Mouse (Mus musculus) ES-E14 (cell line): Measurements from ENCODE around the gene Satb1. TPM values are rescaled to one million over a fixed set of nuclear protein-coding genes. Genes with fewer than 3 reads are reported as not detected.

Experiments
- DNase-seq: peaks from one replicate; pipeline ENCODE4 v3.0.0-alpha.2; 2013; ENCODE audit warnings: low read depth, low spot score
- H3K27ac ChIP-seq: 2 replicates; pipeline ENCODE4 v1.5.1; 2012; ENCODE audit warnings: low read depth, mild to moderate bottlenecking, low read length, moderate library complexity, mixed read lengths; ENCODE audit not compliant: poor library complexity, insufficient read depth, severe bottlenecking
- H3K36me3 ChIP-seq: 2 replicates; pipeline ENCODE4 v1.6.1; 2012; ENCODE audit warnings: mild to moderate bottlenecking, low read length, moderate library complexity, mixed read lengths; ENCODE audit not compliant: control insufficient read depth, poor library complexity, insufficient read depth, severe bottlenecking
- H3K4me1 ChIP-seq, 2 experiments: fragments of 150-350 bp in 1 of 2; sonication (generic) in 1 of 2; 2 replicates each; pipeline ENCODE4 v1.6.1; 2012; ENCODE audit warnings: low read length in 2 of 2, mild to moderate bottlenecking in 1 of 2, mixed read lengths in 1 of 2; ENCODE audit not compliant: control insufficient read depth in 2 of 2, insufficient read depth in 2 of 2, poor library complexity in 1 of 2
- H3K4me3 ChIP-seq, 2 experiments: fragments of 150-350 bp in 1 of 2; sonication (generic) in 1 of 2; 2 replicates each; pipeline ENCODE4 v1.5.1; 2012; ENCODE audit warnings: low read length in 2 of 2, low read depth in 1 of 2, mild to moderate bottlenecking in 1 of 2, mixed read lengths in 1 of 2; ENCODE audit not compliant: insufficient read depth in 1 of 2, poor library complexity in 1 of 2, severe bottlenecking in 1 of 2
- H3K9ac ChIP-seq: 2 replicates; pipeline ENCODE4 v1.6.1; 2012; ENCODE audit warnings: low read depth, mild to moderate bottlenecking, low read length, mixed read lengths; ENCODE audit not compliant: poor library complexity, insufficient read depth, severe bottlenecking
- H3K9me3 ChIP-seq: fragments of 150-350 bp; sonication (generic); 2 replicates; pipeline ENCODE4 v1.6.1; 2012; ENCODE audit warnings: low read depth, mild to moderate bottlenecking, low read length; ENCODE audit not compliant: control insufficient read depth, insufficient read depth
- CHD2 ChIP-seq: IDR thresholded peaks from 2 replicates; pipeline ENCODE4 v1.6.1; 2014; ENCODE audit warnings: mild to moderate bottlenecking, low read depth, low read length, inconsistent platforms
- HCFC1 ChIP-seq: IDR thresholded peaks from 2 replicates; pipeline ENCODE4 v1.6.1; 2012; ENCODE audit warnings: low read length, inconsistent platforms, borderline replicate concordance; ENCODE audit not compliant: insufficient read depth
- MAFK ChIP-seq: IDR thresholded peaks from 2 replicates; pipeline ENCODE4 v1.6.1; 2014; ENCODE audit warnings: mild to moderate bottlenecking, low read depth, low read length, inconsistent platforms; ENCODE audit not compliant: insufficient read depth
- ZC3H11A ChIP-seq: IDR thresholded peaks from 2 replicates; pipeline ENCODE4 v1.6.1; 2012; ENCODE audit warnings: low read depth, mild to moderate bottlenecking, inconsistent platforms, low read length, borderline replicate concordance
- ZNF384 ChIP-seq: IDR thresholded peaks from 2 replicates; pipeline ENCODE4 v1.6.1; 2012; ENCODE audit warnings: low read depth, low read length, inconsistent platforms
- in situ Hi-C, 2 experiments: fragments of 600-800 bp; cut with MboI; formaldehyde crosslinking; loops; one replicate each; pipeline ENCODE4 v1.15.1; 2025; ENCODE audit warnings: low sequenced_read_pairs in 2 of 2, inconsistent platforms in 1 of 2; ENCODE audit not compliant: unreplicated experiment in 2 of 2
- total RNA-seq: library from RNA; depleted of rRNA; stranded (reverse); fragments of 300-350 nt; gene quantifications from 2 replicates; pipeline ENCODE4 v1.2.3, GENCODE M21; 2012

The Satb1 gene
- total RNA-seq, 1 experiment, result 4.1 TPM

DNA sequence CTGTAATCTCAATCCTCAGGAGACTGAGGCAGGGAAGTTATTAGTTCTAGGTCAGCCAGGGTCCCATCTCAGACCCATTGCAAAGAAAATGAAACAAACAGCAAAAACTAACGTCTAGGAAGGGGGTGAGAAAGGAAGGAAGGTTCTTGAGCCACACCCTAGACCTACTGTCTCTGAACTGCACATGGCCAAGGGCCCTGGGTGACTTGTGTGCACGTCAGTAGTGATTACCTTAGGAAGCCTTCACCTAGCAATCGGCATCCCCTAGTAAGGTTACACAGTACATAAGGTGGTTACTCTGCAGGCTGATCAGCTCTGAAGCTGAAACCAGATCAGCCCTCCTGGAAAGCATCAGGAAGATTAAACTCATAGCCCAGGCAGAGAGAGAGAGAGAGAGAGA lies 22.2 kb upstream of the Satb1 start:
- no peak for DNase-seq
- no peak for TF ChIP-seq ZC3H11A
- no peak for TF ChIP-seq ZNF384
- TF ChIP-seq HCFC1, result no peak
- TF ChIP-seq CHD2, result no peak
- no peak for TF ChIP-seq MAFK
- Histone ChIP-seq H3K4me3 (no peak overlapping the region), H3K36me3 (no peaks in the 10 kb centered on the region), H3K9ac (no peak overlapping the region), H3K27ac (no peak overlapping the region), H3K4me1 (no peaks in the 10 kb centered on the region), H3K9me3 (no peaks in the 10 kb centered on the region)
- in situ Hi-C loops, result no loop called here

- Histone ChIP-seq H3K27ac (no peak overlapping the region), H3K36me3 (no peaks in the 10 kb centered on the region), H3K4me3 (no peak overlapping the region), H3K4me1 (no peaks in the 10 kb centered on the region), H3K9ac (no peak overlapping the region), H3K9me3 (no peaks in the 10 kb centered on the region)
- DNase-seq, result no peak
- in situ Hi-C loops, result no loop called here
- TF ChIP-seq HCFC1 (no peak), MAFK (no peak), CHD2 (no peak), ZNF384 (no peak), ZC3H11A (no peak)
Observed at GRCm38 (mm10) chr17:51853952-51854351, 20.9 kb upstream of the Satb1 start.

DNA sequence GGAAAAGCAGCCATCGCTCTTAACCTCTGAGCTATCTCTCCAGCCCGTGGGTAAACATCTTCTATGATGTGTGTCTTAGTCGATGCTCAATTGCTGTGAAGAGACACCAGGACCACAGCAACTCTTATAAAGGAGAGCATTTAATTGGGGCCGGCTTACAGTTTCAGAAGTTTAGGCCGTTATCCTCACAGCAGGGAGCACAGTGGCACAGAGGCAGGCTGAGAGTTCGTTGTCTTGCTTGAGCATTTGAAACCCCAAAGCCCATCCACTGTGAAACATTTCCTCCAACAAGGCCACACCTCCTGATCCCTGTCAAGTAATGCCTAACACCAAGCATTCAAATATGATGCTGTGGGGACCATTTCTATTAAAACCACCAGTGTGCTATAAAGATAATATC lies 7.5 kb upstream of the Satb1 start:
- Histone ChIP-seq H3K4me1 (peaks cover 13 to 17% of the 10 kb centered on the region in 2 experiments), H3K9ac (no peak overlapping the region), H3K9me3 (no peaks in the 10 kb centered on the region), H3K36me3 (no peaks in the 10 kb centered on the region), H3K27ac (no peak overlapping the region), H3K4me3 (no peak overlapping the region)
- no peak for DNase-seq
- in situ Hi-C loops, result no loop called here
- no peak for TF ChIP-seq ZC3H11A
- TF ChIP-seq CHD2, result no peak
- no peak for TF ChIP-seq MAFK
- TF ChIP-seq ZNF384, result no peak
- no peak for TF ChIP-seq HCFC1

- H3K4me3 ChIP-seq, result no peak overlapping the region
- TF ChIP-seq ZNF384 (no peak), MAFK (no peak), HCFC1 (no peak), ZC3H11A (no peak), CHD2 (no peak)
- in situ Hi-C loops, result no loop called here
- DNase-seq, result peak; percentile 38
- H3K36me3 ChIP-seq, result no peaks in the 10 kb centered on the region
- no peaks in the 10 kb centered on the region for H3K9me3 ChIP-seq
- no peak overlapping the region for H3K27ac ChIP-seq
- no peak overlapping the region for H3K9ac ChIP-seq
- peaks cover 13 to 17% of the 10 kb centered on the region in 2 experiments for H3K4me1 ChIP-seq
Observed at GRCm38 (mm10) chr17:51839484-51839883, 6.4 kb upstream of the Satb1 start.

DNA sequence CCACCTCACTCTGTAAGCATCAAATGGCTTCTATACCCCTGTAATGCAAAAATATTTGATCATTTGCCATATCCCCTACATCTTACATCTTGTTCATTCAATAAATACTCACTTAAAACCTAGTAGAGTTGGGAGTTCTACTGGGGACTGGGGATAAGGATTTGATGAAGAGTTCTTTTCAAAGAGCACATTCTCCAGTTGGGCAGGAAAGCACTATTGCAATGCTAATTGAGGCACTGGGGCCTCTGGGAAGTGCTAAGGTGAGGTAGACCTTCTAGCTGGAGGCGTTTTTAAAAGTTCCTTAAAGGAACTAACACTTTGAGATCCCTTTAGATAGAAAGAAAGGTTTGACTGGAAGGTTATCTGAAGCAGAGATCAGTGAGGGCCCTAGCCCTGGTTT lies 3.8 kb upstream of the Satb1 start:
- TF ChIP-seq CHD2 (no peak), MAFK (no peak), ZC3H11A (no peak), ZNF384 (no peak), HCFC1 (no peak)
- no peak for DNase-seq
- Histone ChIP-seq H3K27ac (no peak overlapping the region), H3K36me3 (no peaks in the 10 kb centered on the region), H3K9ac (no peak overlapping the region), H3K9me3 (no peaks in the 10 kb centered on the region), H3K4me1 (peaks cover 13 to 15% of the 10 kb centered on the region in 2 experiments), H3K4me3 (no peak overlapping the region)
- in situ Hi-C loops, result no loop called here
